Mouse (Mus musculus) CH12.LX (cell line): ENCODE measurements at regions not wholly inside any gene's neighbourhood (a gene's known extent, or its start where the extent isn't known, plus 50 kb on each side); places are given as distances from the start of the nearest gene placed in this dataset.

Experiments used
- DNase-seq: peaks from one replicate; pipeline ENCODE4 v3.0.0-alpha.2; 2013; ENCODE audit errors: extremely low read depth
- H3K27ac ChIP-seq: 2 replicates; pipeline ENCODE4 v1.5.1; 2012; ENCODE audit warnings: low read depth, mild to moderate bottlenecking, control low read depth, moderate library complexity; ENCODE audit not compliant: insufficient read depth
- H3K27me3 ChIP-seq: replicated peaks from 2 replicates; pipeline ENCODE3; 2012; ENCODE audit warnings: inconsistent platforms
- H3K36me3 ChIP-seq, 2 experiments: replicated peaks in 1 of 2; 2 replicates each; pipeline versions ENCODE3 to v1.6.1; 2012; ENCODE audit warnings: inconsistent platforms in 1 of 2, low read length in 1 of 2, mild to moderate bottlenecking in 1 of 2, mixed read lengths in 1 of 2, moderate library complexity in 1 of 2; ENCODE audit not compliant: control insufficient read depth in 1 of 2, insufficient read depth in 1 of 2
- H3K4me1 ChIP-seq, 2 experiments: 2 replicates each; pipeline ENCODE4 v1.6.1; 2012; ENCODE audit warnings: inconsistent platforms in 1 of 2, moderate library complexity in 1 of 2; ENCODE audit not compliant: insufficient read depth in 2 of 2, control insufficient read depth in 1 of 2
- H3K4me2 ChIP-seq: 2 replicates; pipeline ENCODE4 v1.6.1; 2012; ENCODE audit warnings: low read depth, mild to moderate bottlenecking, control low read depth; ENCODE audit not compliant: poor library complexity, insufficient read depth, severe bottlenecking
- H3K4me3 ChIP-seq, 3 experiments: fragments of 150-350 bp in 1 of 3; sonication (generic) in 1 of 3; replicated peaks in 1 of 3; 2 replicates each; pipeline versions ENCODE3 to v1.5.1; 2011 to 2012; ENCODE audit warnings: low read depth in 2 of 3, low read length in 2 of 3, mild to moderate bottlenecking in 2 of 3, moderate library complexity in 2 of 3, control low read depth in 1 of 3, improper control_type of control experiment in 1 of 3, inconsistent platforms in 1 of 3, mixed read lengths in 1 of 3; ENCODE audit not compliant: poor library complexity in 1 of 3
- H3K79me2 ChIP-seq: replicated peaks from 2 replicates; pipeline ENCODE4 v1.6.1; 2012; ENCODE audit warnings: mild to moderate bottlenecking, moderate library complexity; ENCODE audit not compliant: control insufficient read depth, poor library complexity, insufficient read depth, severe bottlenecking; ENCODE audit errors: extremely low read depth
- H3K9ac ChIP-seq: 2 replicates; pipeline ENCODE4 v1.6.1; 2012; ENCODE audit warnings: low read depth, mild to moderate bottlenecking, control low read depth, moderate library complexity; ENCODE audit not compliant: insufficient read depth
- H3K9me3 ChIP-seq: replicated peaks from 2 replicates; pipeline ENCODE3; 2012; ENCODE audit warnings: low read length, inconsistent platforms, mixed read lengths
- BHLHE40 ChIP-seq: IDR thresholded peaks from 2 replicates; pipeline ENCODE4 v1.6.1; 2011; ENCODE audit warnings: mild to moderate bottlenecking, low read depth, low read length, improper control_type of control experiment
- CHD1 ChIP-seq: IDR thresholded peaks from 2 replicates; pipeline ENCODE4 v1.6.1; 2012; ENCODE audit warnings: low read depth, low read length, improper control_type of control experiment, inconsistent platforms
- CHD2 ChIP-seq: IDR thresholded peaks from 2 replicates; pipeline ENCODE4 v1.6.1; 2011; ENCODE audit warnings: low read length, improper control_type of control experiment
- CTCF ChIP-seq, 2 experiments: IDR thresholded peaks in 1 of 2; conservative IDR thresholded peaks in 1 of 2; 2 replicates each; pipeline ENCODE4 v1.5.1; 2011 to 2012; ENCODE audit warnings: low read depth in 2 of 2, low read length in 2 of 2, improper control_type of control experiment in 1 of 2, inconsistent platforms in 1 of 2, mild to moderate bottlenecking in 1 of 2, moderate library complexity in 1 of 2
- E2F4 ChIP-seq: IDR thresholded peaks from 2 replicates; pipeline ENCODE4 v1.6.1; 2011; ENCODE audit warnings: low read depth, low read length, improper control_type of control experiment; ENCODE audit not compliant: insufficient replicate concordance
- EP300 ChIP-seq: IDR thresholded peaks from 2 replicates; pipeline ENCODE4 v1.6.1; 2011; ENCODE audit warnings: low read length, improper control_type of control experiment
- ETS1 ChIP-seq: conservative IDR thresholded peaks from 2 replicates; pipeline ENCODE4 v1.6.1; 2012; ENCODE audit warnings: low read depth, mild to moderate bottlenecking, inconsistent platforms, low read length, improper control_type of control experiment, moderate library complexity
- HCFC1 ChIP-seq: IDR thresholded peaks from 2 replicates; pipeline ENCODE4 v1.6.1; 2012; ENCODE audit warnings: low read depth, mild to moderate bottlenecking, inconsistent platforms, low read length, improper control_type of control experiment
- JUND ChIP-seq: conservative IDR thresholded peaks from 2 replicates; pipeline ENCODE4 v1.6.1; 2011; ENCODE audit warnings: low read depth, low read length, improper control_type of control experiment
- KAT2A ChIP-seq: IDR thresholded peaks from 2 replicates; pipeline ENCODE4 v1.6.1; 2012; ENCODE audit warnings: low read length, improper control_type of control experiment, inconsistent platforms; ENCODE audit not compliant: insufficient replicate concordance
- MAZ ChIP-seq: IDR thresholded peaks from 2 replicates; pipeline ENCODE4 v1.6.1; 2012; ENCODE audit warnings: low read depth, mild to moderate bottlenecking, inconsistent platforms, low read length, improper control_type of control experiment, moderate library complexity
- MXI1 ChIP-seq: IDR thresholded peaks from 2 replicates; pipeline ENCODE4 v1.6.1; 2011; ENCODE audit warnings: mild to moderate bottlenecking, low read depth, low read length, improper control_type of control experiment
- MYC ChIP-seq: IDR thresholded peaks from 2 replicates; pipeline ENCODE4 v1.6.1; 2011; ENCODE audit warnings: low read depth, mild to moderate bottlenecking, improper control_type of control experiment, low read length
- POLR2A ChIP-seq: IDR thresholded peaks from 2 replicates; pipeline ENCODE4 v1.6.1; 2011; ENCODE audit warnings: low read depth, mild to moderate bottlenecking, improper control_type of control experiment, low read length
- POLR2AphosphoS2 ChIP-seq: IDR thresholded peaks from 2 replicates; pipeline ENCODE4 v1.6.1; 2011; ENCODE audit warnings: low read depth, low read length, improper control_type of control experiment
- RAD21 ChIP-seq: IDR thresholded peaks from 2 replicates; pipeline ENCODE4 v1.6.1; 2011; ENCODE audit warnings: low read depth, mild to moderate bottlenecking, low read length, improper control_type of control experiment, moderate library complexity
- RCOR1 ChIP-seq: conservative IDR thresholded peaks from 2 replicates; pipeline ENCODE4 v1.6.1; 2012; ENCODE audit warnings: low read depth, mild to moderate bottlenecking, inconsistent platforms, low read length, improper control_type of control experiment
- SIN3A ChIP-seq: IDR thresholded peaks from 2 replicates; pipeline ENCODE4 v1.6.1; 2012; ENCODE audit warnings: low read length, improper control_type of control experiment, inconsistent platforms
- SMC3 ChIP-seq: IDR thresholded peaks from 2 replicates; pipeline ENCODE4 v1.6.1; 2011; ENCODE audit warnings: low read depth, low read length, improper control_type of control experiment
- TCF12 ChIP-seq: IDR thresholded peaks from 2 replicates; pipeline ENCODE4 v1.6.1; 2014; ENCODE audit warnings: low read depth, mild to moderate bottlenecking, inconsistent platforms, low read length, improper control_type of control experiment
- USF1 ChIP-seq: IDR thresholded peaks from 2 replicates; pipeline ENCODE4 v1.6.1; 2014; ENCODE audit warnings: low read depth, mild to moderate bottlenecking, inconsistent platforms, low read length, improper control_type of control experiment
- ZC3H11A ChIP-seq: IDR thresholded peaks from 2 replicates; pipeline ENCODE4 v1.6.1; 2012; ENCODE audit warnings: low read depth, mild to moderate bottlenecking, inconsistent platforms, low read length, improper control_type of control experiment
- ZMIZ1 ChIP-seq: IDR thresholded peaks from 2 replicates; pipeline ENCODE4 v1.6.1; 2012; ENCODE audit warnings: low read depth, mild to moderate bottlenecking, inconsistent platforms, low read length, improper control_type of control experiment
- dilution Hi-C: fragments of 300-500 bp; cut with MboI; formaldehyde crosslinking; loops from 2 replicates; pipeline ENCODE4 v1.14.3; 2020; ENCODE audit warnings: low sequenced_read_pairs; ENCODE audit not compliant: extremely low pct_unique_long_range_greater_than_20kb, extremely low pct_ligation_motif_present
- in situ Hi-C: fragments of 300-500 bp; cut with MboI; formaldehyde crosslinking; loops from 3 replicates; pipeline ENCODE4 v1.14.3; 2019; ENCODE audit warnings: low sequenced_read_pairs, low pct_ligation_motif_present, low pct_unique_long_range_greater_than_20kb, mixed read lengths

GRCm38 (mm10) chr8:53984296-53984695, 93.1 kb upstream of the Vegfc start:
- H3K4me3 ChIP-seq = no peak overlapping the region
- H3K9me3 ChIP-seq = no peaks in the 10 kb centered on the region
- H3K27me3 ChIP-seq = no peaks in the 10 kb centered on the region
- H3K79me2 ChIP-seq = no peaks in the 10 kb centered on the region
- H3K4me2 ChIP-seq = no peak overlapping the region
- H3K9ac ChIP-seq = no peak overlapping the region
- no peak for DNase-seq
- no peaks in the 10 kb centered on the region for H3K4me1 ChIP-seq
- no peak for TF ChIP-seq BHLHE40
- no peak for TF ChIP-seq POLR2A
- no peak for TF ChIP-seq SIN3A
- TF ChIP-seq KAT2A = no peak
- no peak for TF ChIP-seq USF1
- no peak for TF ChIP-seq POLR2AphosphoS2
- no peak for TF ChIP-seq ZC3H11A
- no peak for TF ChIP-seq MYC
- TF ChIP-seq TCF12 = no peak
- TF ChIP-seq MXI1 = no peak
- TF ChIP-seq CHD2 = no peak
- TF ChIP-seq E2F4 = no peak
- TF ChIP-seq ZMIZ1 = no peak
- no peak for TF ChIP-seq SMC3
- no peak for TF ChIP-seq EP300
- TF ChIP-seq CHD1 = no peak
- in situ Hi-C loops = no loop called here
- H3K27ac ChIP-seq = no peak overlapping the region
- no peaks in the 10 kb centered on the region for H3K36me3 ChIP-seq
- dilution Hi-C loops = no loop called here

- H3K9me3 ChIP-seq = no peaks in the 10 kb centered on the region
- H3K4me2 ChIP-seq = no peak overlapping the region
- no peak overlapping the region for H3K9ac ChIP-seq
- TF ChIP-seq RAD21 (no peak), MAZ (no peak), KAT2A (no peak), ETS1 (no peak), CHD2 (no peak), RCOR1 (no peak), MXI1 (no peak), JUND (no peak), ZC3H11A (no peak), HCFC1 (no peak), EP300 (no peak), E2F4 (no peak), CTCF (conservative IDR thresholded peaks at IDR 0.05 in 1 of 2, IDR thresholded peaks at IDR 0.05 in 1 of 2; ENCODE audit: low read depth in 2 of 2, low read length in 2 of 2) (no peak)
- H3K79me2 ChIP-seq = no peaks in the 10 kb centered on the region
- no peaks in the 10 kb centered on the region for H3K36me3 ChIP-seq
- dilution Hi-C loops (no loop called here), in situ Hi-C loops (no loop called here)
- H3K4me1 ChIP-seq = no peaks in the 10 kb centered on the region
- no peak overlapping the region for H3K4me3 ChIP-seq
- DNase-seq = no peak
- no peak overlapping the region for H3K27ac ChIP-seq
- H3K27me3 ChIP-seq = no peaks in the 10 kb centered on the region
Observed at GRCm38 (mm10) chr8:53985685-53986084, 91.7 kb upstream of the Vegfc start.
